Mouse (Mus musculus): ENCODE measurements around the gene Slc44a4. TPM values are rescaled to one million over a fixed set of nuclear protein-coding genes. Genes with fewer than 3 reads are reported as not detected.
A peak's percentile ranks its signal among the peaks of the same experiment; 100 is the strongest.

Gene Slc44a4
- total and polyA plus RNA-seq, 2 experiments from 2014 or later, result 0.18 TPM; not detected in 1

- Histone ChIP-seq H3K27ac (no peak overlapping the region), H3K27me3 (ENCODE audit: insufficient read depth, low read length) (no peaks in the 10 kb centered on the region), H3K9ac (replicated peaks; ENCODE audit: low read length) (no peak overlapping the region), H3K36me3 (ENCODE audit: insufficient read depth, low read length) (0 out of 2 replicates have a peak, but pooled peaks cover 7% of the 10 kb centered on the region), H3K4me2 (ENCODE audit: low read depth, low read length) (no peak overlapping the region), H3K4me3 (ENCODE audit: low read length) (no peak overlapping the region), H3K4me1 (ENCODE audit: insufficient read depth, low read length) (no peaks in the 10 kb centered on the region), H3K9me3 (ENCODE audit: low read length) (no peaks in the 10 kb centered on the region)
- 37% methylated on average over 4 of the region's 4 CpGs for WGBS
- ATAC-seq (no peak), DNase-seq (ENCODE audit: low spot score) (no peak)
- no peak for TF ChIP-seq CTCF (IDR thresholded peaks at IDR 0.05; ENCODE audit: low read depth)
Observed at GRCm38 (mm10) chr17:34949553-34949969, 35.3 kb downstream of the Slc44a4 start.

- Histone ChIP-seq H3K36me3 (ENCODE audit: insufficient read depth, low read length) (0 out of 2 replicates have a peak, but pooled peaks cover 7% of the 10 kb centered on the region), H3K4me1 (ENCODE audit: insufficient read depth, low read length) (no peaks in the 10 kb centered on the region), H3K9me3 (ENCODE audit: low read length) (no peaks in the 10 kb centered on the region), H3K27me3 (ENCODE audit: insufficient read depth, low read length) (no peaks in the 10 kb centered on the region), H3K4me3 (ENCODE audit: low read length) (peak overlapping the region; percentile 83), H3K4me2 (ENCODE audit: low read depth, low read length) (peak overlapping the region; percentile 89), H3K27ac (peak overlapping the region; percentile 85), H3K9ac (replicated peaks; ENCODE audit: low read length) (peak overlapping the region; percentile 93)
- TF ChIP-seq CTCF (IDR thresholded peaks at IDR 0.05; ENCODE audit: low read depth), result peak; percentile 23
- WGBS, result 29% methylated on average over 10 of the region's 10 CpGs
- no peak for ATAC-seq
- DNase-seq (ENCODE audit: low spot score), result no peak
Observed at GRCm38 (mm10) chr17:34950514-34951455, 36.5 kb downstream of the Slc44a4 start.

GRCm38 (mm10) chr17:34951636-34952377 lies 37.5 kb downstream of the Slc44a4 start:
- Histone ChIP-seq H3K36me3 (ENCODE audit: insufficient read depth, low read length) (0 out of 2 replicates have a peak, but pooled peaks cover 7% of the 10 kb centered on the region), H3K9me3 (ENCODE audit: low read length) (no peaks in the 10 kb centered on the region), H3K4me2 (ENCODE audit: low read depth, low read length) (peak overlapping the region; percentile 89), H3K4me3 (ENCODE audit: low read length) (peak overlapping the region; percentile 83), H3K27ac (peak overlapping the region; percentile 85), H3K9ac (replicated peaks; ENCODE audit: low read length) (peak overlapping the region; percentile 93), H3K27me3 (ENCODE audit: insufficient read depth, low read length) (no peaks in the 10 kb centered on the region), H3K4me1 (ENCODE audit: insufficient read depth, low read length) (no peaks in the 10 kb centered on the region)
- ATAC-seq (peak; percentile 75; the same call in 1 of the 2 replicates), DNase-seq (ENCODE audit: low spot score) (no peak)
- no peak for TF ChIP-seq CTCF (IDR thresholded peaks at IDR 0.05; ENCODE audit: low read depth)
- under 1% methylated on average over 29 of the region's 29 CpGs for WGBS

- Histone ChIP-seq H3K27ac (peak overlapping the region; percentile 85), H3K4me2 (ENCODE audit: low read depth, low read length) (peak overlapping the region; percentile 89), H3K9me3 (ENCODE audit: low read length) (no peaks in the 10 kb centered on the region), H3K36me3 (ENCODE audit: insufficient read depth, low read length) (0 out of 2 replicates have a peak, but pooled peaks cover 7% of the 10 kb centered on the region), H3K4me1 (ENCODE audit: insufficient read depth, low read length) (no peaks in the 10 kb centered on the region), H3K9ac (replicated peaks; ENCODE audit: low read length) (peak overlapping the region; percentile 93), H3K27me3 (ENCODE audit: insufficient read depth, low read length) (no peaks in the 10 kb centered on the region), H3K4me3 (ENCODE audit: low read length) (peak overlapping the region; percentile 83)
- WGBS, result under 1% methylated on average over 23 of the region's 23 CpGs
- DNase-seq (ENCODE audit: low spot score) (peak; percentile 86), ATAC-seq (peak; percentile 86)
- peak; percentile 76 for TF ChIP-seq CTCF (IDR thresholded peaks at IDR 0.05; ENCODE audit: low read depth)
Observed at GRCm38 (mm10) chr17:34952378-34953040, 38.2 kb downstream of the Slc44a4 start.

GRCm38 (mm10) chr17:34953258-34953657 lies 39.0 kb downstream of the Slc44a4 start:
- Histone ChIP-seq H3K27me3 (ENCODE audit: insufficient read depth, low read length) (no peaks in the 10 kb centered on the region), H3K9ac (replicated peaks; ENCODE audit: low read length) (no peak overlapping the region), H3K4me2 (ENCODE audit: low read depth, low read length) (peak overlapping the region; percentile 89; the same call in 1 of the 2 replicates), H3K4me1 (ENCODE audit: insufficient read depth, low read length) (no peaks in the 10 kb centered on the region), H3K27ac (no peak overlapping the region), H3K9me3 (ENCODE audit: low read length) (no peaks in the 10 kb centered on the region), H3K4me3 (ENCODE audit: low read length) (peak overlapping the region; percentile 83; the same call in 1 of the 2 replicates), H3K36me3 (ENCODE audit: insufficient read depth, low read length) (0 out of 2 replicates have a peak, but pooled peaks cover 7% of the 10 kb centered on the region)
- DNase-seq (ENCODE audit: low spot score), result no peak
- WGBS, result 89% methylated on average over 3 of the region's 3 CpGs
- no peak for ATAC-seq
- no peak for TF ChIP-seq CTCF (IDR thresholded peaks at IDR 0.05; ENCODE audit: low read depth)

GRCm38 (mm10) chr17:34953904-34954303 lies 39.6 kb downstream of the Slc44a4 start:
- DNase-seq (ENCODE audit: low spot score) (no peak), ATAC-seq (no peak)
- Histone ChIP-seq H3K9ac (replicated peaks; ENCODE audit: low read length) (no peak overlapping the region), H3K27me3 (ENCODE audit: insufficient read depth, low read length) (no peaks in the 10 kb centered on the region), H3K4me3 (ENCODE audit: low read length) (no peak overlapping the region), H3K9me3 (ENCODE audit: low read length) (no peaks in the 10 kb centered on the region), H3K4me1 (ENCODE audit: insufficient read depth, low read length) (no peaks in the 10 kb centered on the region), H3K36me3 (ENCODE audit: insufficient read depth, low read length) (0 out of 2 replicates have a peak, but pooled peaks cover 7% of the 10 kb centered on the region), H3K27ac (no peak overlapping the region), H3K4me2 (ENCODE audit: low read depth, low read length) (no peak overlapping the region)
- TF ChIP-seq CTCF (IDR thresholded peaks at IDR 0.05; ENCODE audit: low read depth), result no peak
- WGBS, result 93% methylated on average over 4 of the region's 4 CpGs
